18 mouse cellular contexts compared by ENCODE assay signal in the genomic region with DNA sequence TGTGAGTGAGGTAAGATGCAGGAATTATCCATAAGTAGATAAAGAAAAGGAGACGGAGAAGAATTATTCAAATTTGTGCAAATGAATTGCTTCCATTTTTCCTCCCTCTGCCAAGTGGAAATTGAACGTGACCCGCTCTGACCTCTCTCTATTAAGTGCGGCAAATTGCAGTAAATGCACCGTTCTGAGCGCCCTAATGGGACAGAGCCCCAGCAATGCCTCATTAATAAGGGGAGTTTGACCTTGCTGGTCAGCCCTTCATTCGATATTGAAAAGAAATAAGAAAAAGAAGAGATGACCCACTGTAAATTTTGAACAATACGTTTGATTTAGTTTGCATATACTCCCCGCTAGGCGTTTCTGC.
A peak's percentile ranks its signal among the peaks of the same experiment; 100 is the strongest.
DNase-seq lines count a peak whose midpoint lies in the region; ATAC-seq lines count a peak whose summit lies in the region.
"Had no signal": no experiment of that assay in that cellular context is flagged by ENCODE, and none has a peak within 500 bp of the region (broad histone marks: within the 10 kb centered on the region; RNA-seq: fewer than 3 reads in every experiment).

No protein-coding gene starts in this region.

- DNase-seq in hindbrain, embryonic 10.5 days (ENCODE audit: low spot score): no peak
- peak; percentile 27 for DNase-seq in embryo, embryonic 11 days
- no peak for DNase-seq in layer of hippocampus, postnatal 10 days (ENCODE audit: low spot score in 2 of 2)
- DNase-seq: cerebellum, adult 9-11 months; heart, postnatal 36 days; left cerebral cortex, postnatal 4 days; liver, embryonic 13.5 days; thymus, postnatal 25 days had no signal

- no peaks in the 10 kb centered on the region for H3K36me3 ChIP-seq in hindbrain, embryonic 12.5 days
- no peaks in the 10 kb centered on the region for H3K36me3 ChIP-seq in hindbrain, embryonic 10.5 days
- no peaks in the 10 kb centered on the region for H3K36me3 ChIP-seq in hindbrain, embryonic 13.5 days
- no peaks in the 10 kb centered on the region for H3K36me3 ChIP-seq in neural tube, embryonic 13.5 days
- H3K36me3 ChIP-seq: embryonic facial prominence, embryonic 13.5 days; heart, embryonic 13.5 days; liver, embryonic 13.5 days; lung, embryonic 15.5 days had no signal

- H3K27me3 ChIP-seq in hindbrain, embryonic 12.5 days: no peaks in the 10 kb centered on the region
- no peaks in the 10 kb centered on the region for H3K27me3 ChIP-seq in hindbrain, embryonic 10.5 days (ENCODE audit: insufficient read depth, poor library complexity, severe bottlenecking)
- H3K27me3 ChIP-seq in hindbrain, embryonic 13.5 days: no peaks in the 10 kb centered on the region
- no peaks in the 10 kb centered on the region; the same call in 1 of the 2 replicates for H3K27me3 ChIP-seq in neural tube, embryonic 13.5 days
- H3K27me3 ChIP-seq: embryonic facial prominence, embryonic 13.5 days; heart, embryonic 13.5 days; liver, embryonic 13.5 days; lung, embryonic 15.5 days had no signal

- WGBS in hindbrain, embryonic 12.5 days: 41% methylated on average over 10 of the region's 10 CpGs
- 57% methylated on average over 10 of the region's 10 CpGs for WGBS in hindbrain, embryonic 10.5 days
- WGBS in hindbrain, embryonic 13.5 days: 31% methylated on average over 10 of the region's 10 CpGs
- 28% methylated on average over 10 of the region's 10 CpGs for WGBS in neural tube, embryonic 13.5 days

- H3K9ac ChIP-seq in hindbrain, embryonic 12.5 days: no peak overlapping the region
- no peak overlapping the region for H3K9ac ChIP-seq in hindbrain, embryonic 13.5 days
- H3K9ac ChIP-seq in neural tube, embryonic 13.5 days: no peak overlapping the region
- H3K9ac ChIP-seq: embryonic facial prominence, embryonic 13.5 days; heart, embryonic 13.5 days; liver, embryonic 13.5 days; lung, embryonic 15.5 days had no signal

- H3K9me3 ChIP-seq in hindbrain, embryonic 12.5 days (replicated peaks): no peaks in the 10 kb centered on the region
- no peaks in the 10 kb centered on the region for H3K9me3 ChIP-seq in hindbrain, embryonic 10.5 days
- no peaks in the 10 kb centered on the region for H3K9me3 ChIP-seq in hindbrain, embryonic 13.5 days
- H3K9me3 ChIP-seq in neural tube, embryonic 13.5 days: no peaks in the 10 kb centered on the region
- H3K9me3 ChIP-seq: embryonic facial prominence, embryonic 13.5 days; heart, embryonic 13.5 days; liver, embryonic 13.5 days; lung, embryonic 15.5 days had no signal

- no peak overlapping the region for H3K4me2 ChIP-seq in hindbrain, embryonic 12.5 days (replicated peaks)
- H3K4me2 ChIP-seq in hindbrain, embryonic 13.5 days: peak overlapping the region; percentile 34
- peak overlapping the region; percentile 29; the same call in 1 of the 2 replicates for H3K4me2 ChIP-seq in neural tube, embryonic 13.5 days
- H3K4me2 ChIP-seq: embryonic facial prominence, embryonic 13.5 days; heart, embryonic 13.5 days; liver, embryonic 13.5 days; lung, embryonic 15.5 days had no signal

- H3K4me3 ChIP-seq in hindbrain, embryonic 12.5 days: no peak overlapping the region
- no peak overlapping the region for H3K4me3 ChIP-seq in hindbrain, embryonic 10.5 days
- no peak overlapping the region for H3K4me3 ChIP-seq in hindbrain, embryonic 13.5 days
- no peak overlapping the region for H3K4me3 ChIP-seq in neural tube, embryonic 13.5 days
- H3K4me3 ChIP-seq: embryonic facial prominence, embryonic 13.5 days; heart, embryonic 13.5 days; liver, embryonic 13.5 days; lung, embryonic 15.5 days had no signal

- ATAC-seq in hindbrain, embryonic 12.5 days (ENCODE audit: low FRiP score): peak; percentile 46; the same call in 1 of the 2 replicates
- no peak for ATAC-seq in hindbrain, embryonic 13.5 days (ENCODE audit: low FRiP score)
- ATAC-seq in neural tube, embryonic 13.5 days (ENCODE audit: low read depth): no peak
- ATAC-seq in activated CD4-positive, CD25-positive, alpha-beta regulatory T cell, adult 4 months: no peak
- ATAC-seq: intestine, postnatal 0 days had no signal

- peaks cover 3% of the 10 kb centered on the region; the same call in 1 of the 2 replicates for H3K4me1 ChIP-seq in hindbrain, embryonic 12.5 days
- H3K4me1 ChIP-seq in hindbrain, embryonic 10.5 days (replicated peaks): peaks cover 9% of the 10 kb centered on the region
- H3K4me1 ChIP-seq in hindbrain, embryonic 13.5 days (replicated peaks): peaks cover 14% of the 10 kb centered on the region
- peaks cover 16% of the 10 kb centered on the region; the same call in 1 of the 2 replicates for H3K4me1 ChIP-seq in neural tube, embryonic 13.5 days (replicated peaks)
- H3K4me1 ChIP-seq: embryonic facial prominence, embryonic 13.5 days; heart, embryonic 13.5 days; liver, embryonic 13.5 days; lung, embryonic 15.5 days had no signal

- no peak overlapping the region for H3K27ac ChIP-seq in hindbrain, embryonic 12.5 days
- no peak overlapping the region for H3K27ac ChIP-seq in hindbrain, embryonic 10.5 days
- 0 out of 2 replicates have a peak overlapping the region, but pooled peaks have one; percentile 44 for H3K27ac ChIP-seq in hindbrain, embryonic 13.5 days
- no peak overlapping the region for H3K27ac ChIP-seq in neural tube, embryonic 13.5 days (replicated peaks)
- H3K27ac ChIP-seq: embryonic facial prominence, embryonic 13.5 days; heart, embryonic 13.5 days; kidney, postnatal 0 days; liver, embryonic 13.5 days; lung, embryonic 15.5 days; macrophage had no signal
